Mouse (Mus musculus): ENCODE measurements around the gene Tdrd1.

Tdrd1 gene

DNA sequence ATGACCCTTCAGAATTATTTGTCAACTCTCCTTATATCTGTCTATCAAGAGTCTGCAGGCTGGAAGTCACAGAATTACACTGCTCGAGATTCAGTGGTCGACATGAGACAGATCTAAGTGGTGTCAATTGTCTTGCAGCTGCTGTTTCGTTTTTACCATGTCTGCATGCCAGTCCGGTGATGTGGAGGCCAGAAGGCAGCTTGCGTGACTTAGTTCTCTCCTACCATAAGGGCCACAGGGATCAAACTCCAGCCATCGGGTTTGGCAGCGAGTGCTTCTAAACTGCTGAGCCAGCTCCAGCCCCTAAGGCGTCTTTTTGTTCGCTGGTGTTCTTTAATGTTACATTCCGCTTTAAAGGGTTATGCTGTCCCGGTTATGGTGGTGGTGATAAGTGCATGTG is 2.3 kb downstream of the Tdrd1 start:
- intact Hi-C loops (cut with DNase I) = no loop called here

DNA sequence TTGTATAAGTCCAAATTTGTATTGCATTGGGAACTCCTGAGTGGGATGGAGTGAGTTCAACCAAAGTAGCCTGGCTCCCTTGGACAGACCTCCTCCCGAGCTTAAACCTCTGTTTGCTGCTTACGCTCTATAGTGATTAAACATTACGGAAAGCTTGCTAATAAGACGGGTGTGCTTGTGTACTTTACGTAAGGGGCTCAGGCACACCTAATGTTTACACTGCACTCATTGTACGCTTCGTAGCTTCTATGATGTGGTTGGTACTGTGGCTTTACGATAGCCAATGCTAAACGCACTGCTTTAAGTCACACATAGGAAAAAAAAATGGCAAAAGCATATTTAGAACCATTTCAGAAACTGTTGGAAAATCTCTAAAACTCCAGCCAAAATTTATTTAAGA is 3.3 kb downstream of the Tdrd1 start:
- intact Hi-C loops (cut with DNase I) = no loop called here

DNA sequence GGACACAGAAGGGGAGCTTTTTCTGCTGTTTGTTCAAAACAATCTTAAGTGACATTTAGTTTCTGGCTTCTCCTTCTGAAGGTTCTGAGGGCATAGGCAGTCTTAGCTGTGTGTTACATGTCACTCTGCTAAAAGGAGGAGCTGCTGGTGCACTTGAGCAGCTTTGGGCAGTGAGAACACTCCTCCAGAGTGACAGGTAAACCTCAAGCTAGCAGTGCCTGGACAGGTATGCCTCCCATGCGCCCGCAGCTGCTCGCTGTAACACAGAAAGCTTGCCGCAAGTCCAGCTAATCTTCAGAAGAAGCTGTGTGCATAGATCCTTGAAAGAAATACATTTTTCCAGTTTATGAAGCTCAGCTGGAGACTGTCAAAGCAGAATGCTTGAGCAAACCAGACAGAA is 4.2 kb downstream of the Tdrd1 start:
- intact Hi-C loops (cut with DNase I) = no loop called here

DNA sequence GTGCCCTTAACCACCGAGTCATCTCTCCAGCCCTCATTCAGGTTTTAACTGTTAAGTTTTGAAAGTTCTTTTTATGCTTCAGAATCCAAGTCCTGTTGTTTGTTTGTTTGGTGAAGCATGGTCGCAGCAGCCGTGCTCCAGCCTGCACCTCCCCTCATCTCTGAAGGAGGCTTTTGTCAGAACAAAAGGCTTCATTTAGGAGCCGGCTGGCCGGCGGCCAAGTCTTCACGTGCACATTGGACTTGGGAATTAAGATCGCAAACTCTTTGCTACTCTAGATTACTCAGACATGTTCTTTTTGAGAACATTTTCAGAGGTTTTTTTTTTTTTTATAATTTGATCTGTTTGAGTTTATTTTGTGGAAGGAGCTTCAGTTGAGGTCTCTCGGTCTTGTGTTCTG is 9.3 kb downstream of the Tdrd1 start:
- intact Hi-C loops (cut with DNase I) = no loop called here

DNA sequence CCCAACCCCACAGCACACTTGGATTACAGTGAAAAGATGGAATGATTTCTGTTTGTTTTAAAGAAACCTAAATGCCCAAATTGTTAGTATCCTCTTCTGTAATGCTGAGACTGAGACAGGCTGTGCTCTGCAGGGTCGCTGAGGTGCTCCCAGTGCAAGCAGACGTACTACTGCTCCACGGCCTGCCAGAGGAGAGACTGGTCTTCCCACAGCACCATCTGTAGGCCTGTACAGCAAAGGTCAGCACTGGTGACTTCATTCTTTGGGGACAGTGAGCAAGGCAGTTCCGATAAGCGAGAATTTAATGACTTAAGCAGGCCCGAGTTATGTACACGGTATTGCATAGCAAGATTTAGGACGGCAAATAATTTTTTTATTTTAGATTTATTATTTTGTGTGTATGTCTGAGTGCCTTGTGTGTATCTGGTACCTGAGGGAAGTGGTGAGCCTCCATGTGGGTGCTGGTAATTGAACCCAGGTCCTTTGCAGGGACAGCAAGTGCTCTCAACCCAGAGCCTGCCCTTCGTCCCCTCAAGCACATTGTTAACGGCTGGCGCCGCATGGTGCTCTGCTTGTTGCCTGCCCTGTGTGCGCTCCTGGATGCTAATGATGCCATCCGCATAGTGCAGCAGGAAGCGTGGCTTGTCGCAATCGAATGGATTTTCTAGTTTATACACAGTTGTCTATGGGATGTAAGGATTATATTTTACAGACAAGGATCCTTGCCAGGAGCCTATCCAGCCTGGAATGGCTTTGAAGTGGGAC is 13.1 kb downstream of the Tdrd1 start:
- intact Hi-C loops (cut with DNase I) = no loop called here

DNA sequence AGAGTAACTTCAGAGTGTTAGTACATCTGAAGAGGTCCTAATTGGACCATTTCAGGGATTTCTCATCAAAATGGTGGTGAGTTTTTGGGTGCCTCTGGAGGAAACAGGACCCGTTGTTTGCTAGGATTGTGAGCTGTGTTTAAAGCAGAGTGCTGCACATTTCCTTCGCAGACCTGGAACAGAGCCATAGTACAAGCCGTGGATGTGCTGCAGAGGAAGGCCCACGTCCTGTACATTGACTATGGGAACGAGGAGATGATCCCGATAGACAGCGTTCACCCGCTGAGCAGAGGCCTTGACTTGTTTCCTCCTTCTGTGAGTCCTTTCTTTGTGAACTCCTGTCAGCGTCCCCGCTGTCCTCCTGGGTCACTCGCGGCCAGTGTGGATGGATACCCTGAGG is 17.0 kb downstream of the Tdrd1 start:
- intact Hi-C loops (cut with DNase I) = no loop called here

DNA sequence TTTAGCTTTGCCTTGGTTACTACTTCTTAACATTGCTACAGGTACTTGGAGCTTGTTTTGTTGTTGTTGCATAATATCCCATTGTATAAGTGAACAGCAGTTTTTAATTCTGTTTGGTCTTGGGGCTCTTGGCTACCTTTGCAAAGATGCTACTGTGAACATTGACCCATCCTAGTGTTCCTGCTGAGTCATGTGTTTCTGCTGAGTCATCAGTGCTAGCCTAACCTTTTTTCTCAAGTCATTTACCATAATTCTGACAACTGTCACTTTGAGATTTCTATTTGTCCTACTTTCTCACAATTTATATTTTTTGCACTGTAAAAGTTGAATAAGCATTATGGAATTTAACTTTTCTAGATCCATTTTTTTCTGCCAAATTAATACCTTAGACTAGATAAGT is 26.6 kb downstream of the Tdrd1 start:
- intact Hi-C loops (cut with DNase I) = no loop called here

DNA sequence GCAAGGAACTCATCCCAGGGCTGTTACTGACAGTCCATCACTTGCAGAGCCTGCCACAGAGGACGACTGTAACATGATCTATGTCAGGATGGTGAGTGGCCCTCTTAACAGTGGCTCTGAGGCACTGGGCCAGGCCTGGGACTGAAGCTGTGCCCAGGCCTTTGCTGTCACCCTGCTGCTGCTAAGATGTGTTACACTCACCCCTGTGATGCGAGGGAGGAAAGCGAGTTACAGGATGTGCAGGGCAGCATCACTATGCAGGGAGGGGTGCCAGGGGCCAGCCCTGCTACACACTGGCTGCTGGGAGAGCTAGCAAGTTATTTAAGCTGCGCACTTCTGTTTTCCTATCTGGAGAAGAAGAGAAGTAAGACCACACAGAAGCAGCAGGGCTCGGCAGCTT is 30.4 kb downstream of the Tdrd1 start:
- intact Hi-C loops (cut with DNase I) = no loop called here

DNA sequence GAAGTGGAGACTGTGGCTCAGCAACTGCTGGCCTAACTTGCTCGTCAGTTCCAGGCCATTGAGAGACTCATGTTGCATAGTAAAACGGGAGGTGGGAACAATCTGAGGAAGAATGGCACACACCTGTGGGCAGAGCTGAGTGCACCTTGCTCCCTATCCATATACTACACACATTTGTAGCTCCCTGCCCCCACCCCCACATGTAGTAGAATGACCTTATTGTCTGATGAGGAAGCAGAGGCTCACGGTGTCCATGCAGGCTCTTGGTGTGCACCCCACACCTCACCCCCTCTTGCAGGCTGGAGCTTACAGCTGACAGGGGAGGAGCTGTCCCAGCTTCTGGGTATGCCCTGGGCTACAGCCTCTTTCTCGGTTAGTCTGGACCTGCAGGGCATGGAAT is 41.7 kb downstream of the Tdrd1 start:
- intact Hi-C loops (cut with DNase I) = no loop called here

DNA sequence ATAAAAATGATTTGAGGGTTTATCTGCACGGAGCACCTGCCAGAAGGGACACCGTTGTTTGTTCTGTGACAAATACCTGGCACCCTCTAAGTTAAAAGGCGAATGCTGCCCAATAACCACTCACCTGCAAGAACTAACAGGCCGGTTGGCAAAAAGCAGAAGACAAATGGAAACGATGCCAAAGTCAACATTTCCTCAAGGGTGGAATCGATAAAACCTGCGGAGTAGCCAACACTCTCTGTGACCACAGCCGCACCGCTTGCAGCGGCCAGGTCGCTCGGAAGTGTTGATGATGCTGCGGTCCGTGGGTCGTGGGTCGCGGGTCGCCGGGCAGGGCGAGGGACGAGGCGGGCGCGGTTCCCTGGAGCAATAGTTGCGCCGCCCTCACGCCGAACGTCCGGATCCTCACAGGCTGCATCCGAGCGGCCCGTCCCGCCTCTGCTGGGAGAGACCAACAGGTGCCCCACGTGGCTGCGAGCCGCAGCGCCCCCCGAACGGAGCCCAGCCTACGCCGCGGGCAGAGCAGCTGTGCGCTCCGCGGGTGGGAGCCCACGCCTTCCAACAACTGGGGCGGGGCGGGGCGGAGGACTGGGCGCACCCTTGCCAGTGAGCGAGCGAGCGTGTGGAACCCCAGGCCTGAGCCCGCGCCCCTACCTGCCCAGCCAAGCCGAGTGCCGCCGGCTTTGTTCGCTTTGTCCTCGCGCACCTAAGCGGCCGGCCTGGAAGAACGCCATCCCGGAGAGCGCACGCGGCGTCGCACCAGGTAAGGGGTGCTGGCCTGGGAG is 48.0 kb downstream of the Tdrd1 start, which contains the start of gene Vwa2:
TSS of gene Vwa2 (plus strand) at position 434 of the 785 bp plus-strand sequence.
- intact Hi-C loops (cut with DNase I) = no loop called here

DNA sequence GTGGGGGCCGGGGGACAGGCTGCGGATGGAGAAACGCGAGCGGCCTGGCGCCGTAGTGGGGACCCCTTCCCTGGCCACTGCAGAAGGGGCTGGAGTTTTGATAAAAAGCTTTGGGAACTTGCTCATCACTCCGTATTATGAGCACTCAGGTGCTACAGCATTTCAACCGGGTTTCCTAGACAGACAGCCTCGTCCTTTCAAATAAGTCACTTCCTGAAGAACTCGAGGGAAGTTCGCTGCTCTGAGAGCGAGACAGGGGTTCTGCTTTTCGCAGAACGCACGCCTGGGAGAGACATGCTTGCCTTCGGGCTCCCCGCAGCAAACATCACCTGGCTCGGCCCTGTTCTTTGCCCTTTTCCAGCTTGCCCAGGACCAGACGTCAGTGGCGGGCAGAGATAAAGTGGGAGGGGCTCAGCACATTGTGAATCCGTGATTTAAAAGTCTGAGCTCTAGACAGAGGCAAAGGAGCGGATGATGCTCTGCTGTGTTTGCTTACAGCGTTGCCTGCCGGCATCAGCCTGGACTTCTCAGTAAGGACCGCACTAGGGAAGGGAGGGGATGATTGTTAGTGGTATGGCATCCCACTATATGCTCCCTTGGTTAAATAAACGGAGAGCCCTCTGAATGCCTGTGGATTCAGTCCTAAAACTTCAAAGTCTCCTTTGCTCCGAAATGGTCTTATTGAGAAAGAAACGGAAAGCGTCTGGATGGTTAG is 48.7 kb downstream of the Tdrd1 start:
- intact Hi-C loops (cut with DNase I) = no loop called here

DNA sequence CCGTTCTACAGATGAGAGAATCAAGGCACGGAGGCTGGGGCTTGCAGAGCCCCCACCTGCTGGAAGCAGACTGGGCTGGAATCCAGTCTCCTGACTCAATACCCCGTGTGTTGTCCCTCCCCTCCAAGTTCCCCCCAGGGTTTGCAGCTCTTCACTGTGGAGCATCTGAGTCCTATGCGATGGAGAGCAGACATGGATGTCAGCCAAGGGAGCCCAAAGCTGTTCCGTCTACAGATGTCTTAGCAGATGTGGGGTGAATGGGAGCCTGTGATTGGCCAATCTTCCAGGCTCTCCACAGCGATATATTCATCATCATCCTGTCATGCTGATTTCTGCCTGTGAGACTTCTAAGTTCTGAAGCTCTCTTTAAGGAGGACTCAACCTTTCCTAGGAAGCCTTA is 51.4 kb downstream of the Tdrd1 start:
- intact Hi-C loops (cut with DNase I) = no loop called here

DNA sequence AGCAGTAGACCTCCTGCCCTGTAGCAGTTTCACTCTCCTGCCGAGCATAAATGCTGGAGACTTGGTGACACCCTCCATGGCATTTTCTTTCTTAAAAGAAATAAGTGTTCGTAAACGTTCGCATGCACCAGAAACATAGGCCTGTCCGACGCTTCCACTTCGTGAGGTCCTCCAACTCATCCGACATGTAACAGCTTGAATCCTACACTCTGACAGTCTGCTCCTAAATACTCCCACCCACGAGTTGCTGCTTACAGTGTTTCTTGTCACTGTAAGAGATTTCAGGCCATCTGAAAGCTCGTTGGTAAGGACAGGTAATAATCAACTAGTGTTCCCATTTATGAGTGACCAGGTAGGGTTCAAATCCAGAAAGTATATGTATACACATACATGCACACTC is 61.9 kb downstream of the Tdrd1 start:
- intact Hi-C loops (cut with DNase I) = no loop called here

DNA sequence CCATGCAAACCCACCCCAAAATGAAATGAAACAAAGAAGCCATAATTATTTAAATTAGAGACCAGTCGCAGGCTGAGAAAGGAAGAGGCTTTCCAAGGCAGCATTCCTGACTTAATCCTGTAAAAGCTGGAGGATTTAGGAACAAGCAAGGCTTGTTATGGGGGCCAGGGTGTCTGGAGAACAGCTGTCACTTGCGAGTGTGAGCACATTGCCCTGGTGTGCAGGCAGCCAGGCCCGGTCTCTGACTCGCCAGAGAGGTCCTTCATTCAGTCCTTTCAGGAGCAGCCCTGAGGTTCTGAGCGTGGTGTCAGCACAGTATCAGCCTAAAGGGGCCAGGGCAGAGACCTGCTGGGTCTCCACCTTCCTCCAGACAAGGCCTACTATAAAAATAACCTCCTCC is 62.6 kb downstream of the Tdrd1 start:
- intact Hi-C loops (cut with DNase I) = no loop called here

DNA sequence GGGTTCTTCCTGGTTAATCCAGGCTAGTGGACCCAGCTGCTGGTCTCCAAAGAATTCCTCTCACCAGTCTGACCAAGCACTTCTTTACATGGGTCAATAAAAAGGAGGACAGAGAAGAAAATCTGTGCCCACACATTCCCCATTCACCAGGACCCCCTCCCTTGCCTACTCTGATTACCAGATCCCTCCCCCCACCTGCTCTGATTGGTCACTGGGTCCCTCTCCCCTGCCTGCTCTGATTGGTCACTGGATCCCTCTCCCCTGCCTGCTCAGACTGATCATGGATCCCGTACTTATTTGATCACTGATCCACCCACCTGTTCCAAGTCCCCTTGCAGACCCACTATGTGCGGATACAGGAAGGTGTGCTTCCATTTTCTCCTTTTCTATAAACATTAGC is 65.4 kb downstream of the Tdrd1 start:
- intact Hi-C loops (cut with DNase I) = no loop called here

DNA sequence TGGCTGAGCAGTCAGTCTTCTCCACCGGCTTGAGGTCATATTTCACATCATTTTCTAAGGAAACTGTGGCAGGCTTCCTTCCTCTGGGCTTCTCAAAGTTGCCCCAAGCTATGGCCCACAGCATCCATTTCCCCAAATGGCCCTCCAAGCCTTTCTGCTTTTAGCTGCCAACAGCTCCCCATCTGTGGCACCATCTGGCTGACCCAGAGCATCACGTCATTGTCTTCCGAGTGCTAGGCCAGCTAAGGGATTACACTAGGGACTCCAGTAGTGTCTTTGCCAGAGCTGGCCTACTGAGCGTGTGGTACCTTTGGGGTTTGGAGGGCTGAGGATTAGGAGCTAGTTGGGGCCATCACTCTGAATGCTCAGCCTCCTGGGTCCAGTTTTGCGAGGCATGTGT is 66.6 kb downstream of the Tdrd1 start:
- intact Hi-C loops (cut with DNase I) = no loop called here

DNA sequence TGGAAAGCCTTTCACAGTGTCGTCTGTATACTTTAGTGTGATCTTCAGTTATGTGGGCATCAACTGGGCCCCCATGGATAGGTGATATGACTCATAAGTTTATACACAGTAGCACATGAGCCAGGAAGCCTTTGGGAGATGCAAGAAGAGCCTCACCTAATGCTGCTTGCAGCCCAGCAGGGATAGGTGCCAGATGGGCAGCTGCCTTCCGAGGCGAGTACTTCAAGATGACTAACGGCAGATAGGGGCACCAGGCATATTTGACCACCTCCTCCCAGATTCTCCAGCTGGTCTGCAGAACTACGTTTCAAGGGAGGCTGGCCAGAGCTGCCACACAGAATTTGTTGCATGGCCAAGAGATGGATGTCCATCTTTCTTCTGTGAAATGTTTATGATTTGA is 67.3 kb downstream of the Tdrd1 start:
- intact Hi-C loops (cut with DNase I) = no loop called here

DNA sequence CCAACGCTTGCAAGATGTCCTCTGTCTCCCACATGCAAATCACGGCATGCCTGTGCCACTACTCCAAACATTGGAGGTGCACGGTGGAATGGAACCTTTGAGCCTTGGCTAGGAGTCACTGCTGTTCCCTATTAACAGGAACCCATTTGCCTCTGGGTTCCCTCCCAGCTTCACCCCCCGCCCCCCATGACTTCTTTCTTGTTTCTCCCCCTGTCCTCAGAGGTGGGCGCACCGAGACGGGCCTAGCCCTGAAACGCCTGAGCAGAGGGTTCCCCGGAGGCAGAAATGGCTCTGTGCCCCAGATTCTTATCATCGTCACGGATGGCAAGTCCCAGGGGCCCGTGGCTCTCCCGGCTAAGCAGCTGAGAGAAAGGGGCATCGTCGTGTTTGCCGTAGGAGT is 71.6 kb downstream of the Tdrd1 start:
- intact Hi-C loops (cut with DNase I) = no loop called here

DNA sequence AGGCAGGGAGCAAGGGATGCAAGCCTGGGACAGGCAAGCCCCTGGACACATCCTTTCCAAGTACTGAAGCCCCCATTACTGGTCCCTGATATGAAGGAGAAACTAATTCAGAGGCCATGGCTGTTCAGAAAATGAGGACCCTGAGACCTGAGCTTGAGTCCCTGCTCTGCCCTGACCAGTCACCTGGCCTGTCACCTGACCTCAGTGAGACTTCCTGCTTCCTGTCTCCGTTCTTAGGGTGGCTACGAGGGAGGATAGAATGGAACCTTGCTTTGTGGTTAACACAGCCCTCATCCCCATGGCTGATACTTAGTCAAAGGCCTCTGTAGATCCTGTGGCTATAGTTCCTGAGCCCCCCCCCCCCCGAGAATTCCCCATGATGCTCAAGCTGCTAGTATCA is 78.1 kb downstream of the Tdrd1 start:
- intact Hi-C loops (cut with DNase I) = no loop called here

DNA sequence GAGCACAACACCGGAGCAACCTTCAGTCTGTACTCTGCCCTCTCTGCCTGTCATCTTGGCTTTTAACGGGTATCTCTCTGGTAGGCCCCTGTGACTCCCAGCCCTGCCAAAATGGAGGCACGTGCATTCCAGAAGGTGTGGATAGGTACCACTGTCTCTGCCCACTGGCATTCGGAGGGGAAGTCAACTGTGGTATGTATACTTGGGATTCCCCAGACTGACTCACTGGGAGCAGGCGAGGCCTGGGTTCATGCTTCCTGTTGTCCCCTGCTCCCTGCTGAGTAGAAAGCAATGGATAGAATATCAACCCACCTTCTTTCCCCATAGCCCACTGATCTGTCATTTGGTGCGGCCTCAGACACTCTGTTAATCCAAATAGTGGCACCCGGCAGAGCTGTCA is 79.4 kb downstream of the Tdrd1 start:
- intact Hi-C loops (cut with DNase I) = loop anchor here (5.0 kb wide), 1 partner anchor 483 kb away; no protein-coding TSS in a partner anchor

DNA sequence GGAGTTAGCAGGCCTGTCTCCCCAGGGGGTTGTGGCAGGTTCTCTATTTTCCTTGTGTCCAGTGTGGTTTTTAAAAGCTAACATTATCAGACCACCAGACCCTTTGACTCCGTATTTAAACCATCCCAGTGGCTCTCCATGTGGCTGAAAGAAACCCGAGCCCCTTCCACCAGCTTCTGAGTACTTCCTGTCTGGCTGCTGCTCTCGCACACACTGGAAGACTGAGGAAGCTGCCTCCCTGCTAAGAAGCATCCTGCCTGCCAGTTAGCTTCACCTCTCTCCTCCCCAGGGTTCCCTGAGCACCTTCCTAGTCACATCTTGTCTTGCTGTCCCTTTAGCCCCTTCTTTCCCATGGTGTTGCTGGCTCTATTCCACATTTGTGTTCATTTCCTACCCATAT is 81.8 kb downstream of the Tdrd1 start:
- intact Hi-C loops (cut with DNase I) = loop anchor here (5.0 kb wide), 1 partner anchor 486 kb away; no protein-coding TSS in a partner anchor
